Mouse (Mus musculus) spleen, adult 12 weeks (tissue): ENCODE measurements around the gene Ckmt1.
A peak's percentile ranks its signal among the peaks of the same experiment; 100 is the strongest.
"Not testable (repeated sequence)": the region's sequence is repeated elsewhere in the genome, so short reads cannot be mapped to it uniquely, and the experiment has no call there.

Source experiments
- DNase-seq: peaks from one replicate; pipeline ENCODE4 v3.0.0; 2022; ENCODE audit warnings: low spot score

The Ckmt1 gene

DNA sequence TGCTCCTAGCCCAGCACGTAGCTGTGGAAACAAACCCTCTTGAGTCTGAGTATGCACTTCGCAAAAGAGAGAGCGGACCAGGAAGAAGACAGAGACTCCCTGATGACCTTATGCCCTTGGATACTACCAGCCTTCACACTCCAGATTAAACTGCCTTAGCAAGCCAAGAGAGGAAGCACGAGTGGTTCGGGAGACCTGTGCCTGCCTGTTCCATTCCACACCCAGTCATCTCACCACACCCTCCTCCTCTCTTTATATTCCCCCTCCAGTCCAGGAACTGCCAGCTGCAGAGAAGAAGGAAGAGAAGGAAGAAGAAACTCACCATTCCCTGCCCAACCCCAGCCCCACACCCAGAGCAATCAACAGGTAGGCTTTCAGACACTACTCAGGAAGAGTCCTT is at the start of gene Ckmt1:
Gene Ckmt1 (plus strand): TSS at position 221 of the 400 bp plus-strand sequence.
- no peak for DNase-seq

DNA sequence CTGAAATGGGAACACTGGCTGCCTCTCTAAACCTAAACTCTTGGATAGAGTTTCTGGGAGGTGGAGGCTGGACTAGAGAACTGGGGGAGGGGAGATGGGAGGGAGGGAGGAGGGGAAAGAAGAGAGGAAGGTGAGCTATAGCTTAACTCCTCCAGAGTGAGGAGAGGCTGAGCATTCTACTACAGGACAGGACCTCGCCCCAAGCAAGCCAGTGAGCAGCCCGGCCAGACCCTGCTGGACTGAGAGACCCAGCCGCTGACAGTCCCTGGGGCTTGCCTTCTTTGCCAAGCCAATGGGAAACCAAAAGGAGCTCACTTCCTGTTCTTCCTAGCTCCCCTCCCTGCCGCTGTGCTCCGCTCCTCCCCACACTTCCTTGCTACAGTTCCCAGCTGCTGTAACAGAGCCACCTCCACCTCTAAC is 48.5 kb upstream of the Ckmt1 start:
- DNase-seq = no peak

DNA sequence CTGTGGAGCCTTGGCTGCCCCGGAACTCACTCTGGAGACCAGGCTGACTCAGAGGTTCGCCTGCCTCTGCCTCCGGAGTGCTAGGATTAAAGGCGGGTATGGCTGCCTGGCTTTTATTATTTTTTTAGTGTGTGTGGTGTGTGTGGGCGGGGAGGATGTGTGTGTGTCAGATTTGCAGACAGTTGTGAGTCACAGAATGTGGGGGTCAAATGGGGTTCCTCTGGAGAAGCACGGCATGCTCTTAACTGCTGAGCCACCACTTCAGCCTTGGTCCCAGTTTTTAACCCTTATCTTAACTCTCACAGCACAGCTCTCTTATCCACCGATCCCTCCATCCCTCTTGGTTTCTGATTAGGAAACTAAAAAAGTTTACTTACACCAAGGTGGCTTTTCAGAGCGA is 41.2 kb upstream of the Ckmt1 start:
- DNase-seq = no peak

DNA sequence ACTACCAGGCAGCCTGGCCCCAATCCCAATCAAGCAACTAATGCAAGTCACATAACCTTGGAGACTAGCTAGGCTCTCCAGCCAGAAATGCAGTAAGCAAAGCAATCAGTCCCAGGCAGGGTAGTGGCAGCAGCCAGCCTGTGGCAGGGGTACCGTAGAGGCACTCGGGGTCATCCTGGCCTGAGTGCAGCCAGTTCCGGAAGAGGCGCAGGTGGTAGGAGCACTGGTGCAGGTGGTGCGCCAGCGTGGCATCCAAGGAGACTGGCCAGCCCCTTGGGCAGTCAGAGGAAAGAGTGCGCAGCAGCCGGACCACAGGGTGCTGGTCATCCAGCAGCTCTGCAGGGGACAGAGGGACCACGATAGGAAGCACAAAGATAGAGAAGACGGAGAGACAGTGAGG is 34.5 kb upstream of the Ckmt1 start:
- no peak for DNase-seq

DNA sequence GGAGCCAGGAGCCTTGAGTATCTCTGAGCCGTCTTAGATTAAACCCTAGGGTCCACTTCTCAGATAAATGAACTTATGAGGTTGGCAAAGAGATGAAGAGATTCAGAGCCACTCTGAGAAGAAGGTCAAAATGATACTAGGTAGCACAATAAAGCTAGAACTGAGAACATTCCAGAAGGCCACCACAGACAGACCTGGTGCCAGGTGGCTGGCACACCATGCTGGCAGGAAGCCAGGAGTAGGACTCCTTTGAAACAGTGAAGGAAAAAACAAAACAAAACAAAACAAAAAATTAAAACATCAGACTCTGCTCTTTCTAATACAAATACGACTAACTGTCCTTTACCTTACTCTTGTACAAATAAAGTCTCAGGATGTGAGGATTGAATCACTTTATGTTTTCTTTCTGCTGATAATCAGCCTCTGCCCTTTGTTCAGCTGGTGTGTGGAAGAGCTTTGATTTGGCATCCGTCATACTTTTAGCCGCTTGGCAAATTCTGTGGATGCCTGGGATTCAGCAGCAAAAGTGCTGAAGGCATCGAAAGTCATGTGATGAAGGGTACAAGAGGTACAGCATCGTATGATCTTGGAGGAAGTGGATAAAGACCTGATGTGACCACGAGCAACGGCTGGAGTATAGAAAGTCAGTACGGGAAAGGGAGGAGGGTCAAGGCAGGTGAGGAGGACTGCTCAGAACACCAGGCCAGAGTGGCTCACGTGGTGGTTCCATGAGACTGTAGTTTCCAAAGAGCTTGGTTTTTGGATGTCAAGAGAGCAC is 33.6 kb upstream of the Ckmt1 start:
- no peak for DNase-seq

DNA sequence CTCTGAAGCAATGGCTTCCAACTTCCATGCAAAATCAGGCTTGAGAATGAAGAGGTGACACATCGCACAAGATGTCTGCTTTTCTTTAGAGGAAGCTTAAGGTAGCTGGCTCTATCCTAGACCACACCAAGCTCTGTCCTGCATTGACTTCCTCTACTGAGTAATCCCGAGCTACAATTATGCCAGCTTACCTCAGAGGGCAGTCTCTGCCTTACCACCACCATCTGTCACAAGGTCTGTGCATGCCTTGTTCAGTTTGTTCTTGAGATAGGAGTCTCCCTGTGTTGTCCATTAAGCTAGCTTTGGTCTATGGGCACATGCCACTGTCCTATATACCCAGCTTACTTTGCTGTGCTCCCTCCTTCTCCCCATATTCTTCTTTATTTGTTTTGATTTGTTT is 28.0 kb upstream of the Ckmt1 start:
- no peak for DNase-seq

DNA sequence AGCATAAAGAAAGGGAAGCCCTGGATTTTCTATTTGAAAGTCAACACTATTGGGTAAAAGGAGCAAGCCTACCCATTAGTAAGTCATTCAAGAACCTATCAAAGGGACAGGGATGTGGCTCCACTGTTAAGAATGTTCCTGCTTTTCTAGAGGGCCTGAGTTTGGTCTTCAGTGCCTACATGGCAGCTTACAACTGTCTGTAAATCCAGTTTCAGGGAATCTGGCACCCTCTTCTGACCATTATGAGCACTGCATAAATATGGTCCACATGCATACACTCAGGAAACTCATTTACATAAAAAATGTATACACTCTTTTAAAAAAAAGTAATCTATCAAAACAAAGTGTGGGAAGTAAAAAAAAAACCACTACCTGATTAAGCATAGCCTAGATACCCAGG is 18.5 kb upstream of the Ckmt1 start:
- no peak for DNase-seq

DNA sequence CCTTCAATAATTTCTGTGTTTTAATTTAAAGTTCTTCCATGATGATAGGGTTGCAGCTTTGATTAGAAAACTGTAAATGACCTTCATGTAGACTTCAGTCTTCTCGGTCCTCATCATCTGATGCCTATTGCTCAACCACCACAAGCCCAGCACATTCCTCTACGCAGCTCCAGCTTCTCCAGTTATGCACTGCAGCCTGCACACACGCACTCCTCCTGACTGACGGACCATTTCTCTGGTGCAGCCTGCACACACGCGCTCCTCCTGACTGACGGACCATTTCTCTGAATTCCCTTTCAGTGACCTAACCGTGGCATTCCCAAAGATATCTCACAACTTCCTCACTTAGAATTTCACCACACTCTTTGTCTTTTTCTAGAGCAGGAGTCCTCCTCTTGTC is 4.4 kb upstream of the Ckmt1 start:
- no peak for DNase-seq

DNA sequence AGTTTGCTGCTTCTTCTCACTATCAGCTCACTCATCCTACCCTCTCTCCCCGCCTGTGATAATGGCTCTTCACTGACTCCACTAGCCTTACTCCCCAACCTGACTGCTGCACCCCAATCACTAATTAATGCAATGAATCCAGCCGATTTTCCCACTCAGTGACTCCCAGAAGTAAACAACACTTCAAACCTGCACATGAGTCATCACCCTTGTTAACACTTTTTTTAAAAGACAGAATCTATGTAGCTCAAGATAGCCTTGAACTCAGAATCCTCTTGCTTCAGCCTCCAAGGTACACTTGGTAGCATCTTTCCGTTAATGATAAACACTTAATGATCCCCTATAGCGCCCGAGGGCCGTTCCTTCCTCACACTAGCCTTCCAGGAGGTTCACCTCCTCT is 3.1 kb upstream of the Ckmt1 start:
- DNase-seq = peak; percentile 4

DNA sequence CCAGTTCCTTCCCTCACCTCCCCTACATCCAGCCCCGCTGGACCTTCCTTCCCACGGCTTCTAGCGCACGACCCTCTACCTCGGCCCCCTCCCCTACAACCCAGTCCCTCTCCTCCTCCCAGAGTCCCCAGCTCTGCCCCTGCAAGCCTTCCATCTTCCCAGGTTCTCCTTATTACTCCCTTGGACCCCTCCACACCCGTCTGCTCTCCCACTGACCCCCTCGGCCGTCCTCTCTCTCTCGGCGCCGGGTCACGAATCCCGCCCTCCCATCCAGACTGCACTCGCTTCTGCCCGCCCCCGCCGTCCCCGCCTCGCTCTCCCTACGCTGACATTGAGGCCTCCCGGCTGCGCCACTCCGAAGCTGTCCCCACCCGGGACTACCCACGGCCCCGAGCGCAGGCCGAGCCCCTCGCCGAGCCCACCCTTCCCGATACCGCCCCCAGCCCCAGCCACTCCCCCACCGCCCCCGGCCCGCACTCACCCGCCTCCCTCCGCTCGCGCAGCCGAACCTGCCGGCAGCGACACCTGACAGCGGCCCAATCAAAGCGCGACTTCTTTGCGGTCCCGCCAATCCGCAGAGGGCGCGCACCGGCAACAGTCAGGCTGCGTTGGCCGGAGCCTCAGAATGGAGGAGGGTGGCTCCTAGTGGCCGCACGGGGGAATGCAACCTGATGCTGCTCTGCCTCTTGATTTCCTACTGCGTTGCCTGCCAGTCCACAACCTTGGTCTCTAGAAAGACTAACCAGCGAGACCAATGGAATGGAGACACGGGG is 2.5 kb upstream of the Ckmt1 start, which contains the start of gene Ppip5k1:
Gene Ppip5k1 (minus strand): TSS at position 577 of the 773 bp plus-strand sequence.
- DNase-seq = peak; percentile 92

DNA sequence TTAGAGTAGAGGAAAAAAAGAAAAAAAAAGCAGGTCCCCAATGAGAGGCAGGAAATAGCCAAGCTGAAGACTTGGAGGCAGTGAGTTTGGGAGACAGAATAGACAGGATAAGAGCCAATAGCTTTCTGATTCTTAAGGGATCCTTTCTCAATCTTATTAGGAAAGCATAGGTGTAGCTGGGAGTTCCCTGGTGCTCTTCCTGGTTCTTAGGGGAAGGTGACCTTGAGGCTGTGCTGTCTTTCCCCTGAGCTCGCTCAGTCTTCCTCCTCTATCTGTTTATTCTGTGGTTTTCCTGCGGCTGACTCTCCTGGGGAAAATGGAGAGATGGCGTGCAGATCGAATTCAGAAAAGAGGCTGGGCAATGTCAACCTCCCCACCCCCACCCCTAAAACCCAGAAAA is 447 bp downstream of the Ckmt1 start:
- DNase-seq = no peak

DNA sequence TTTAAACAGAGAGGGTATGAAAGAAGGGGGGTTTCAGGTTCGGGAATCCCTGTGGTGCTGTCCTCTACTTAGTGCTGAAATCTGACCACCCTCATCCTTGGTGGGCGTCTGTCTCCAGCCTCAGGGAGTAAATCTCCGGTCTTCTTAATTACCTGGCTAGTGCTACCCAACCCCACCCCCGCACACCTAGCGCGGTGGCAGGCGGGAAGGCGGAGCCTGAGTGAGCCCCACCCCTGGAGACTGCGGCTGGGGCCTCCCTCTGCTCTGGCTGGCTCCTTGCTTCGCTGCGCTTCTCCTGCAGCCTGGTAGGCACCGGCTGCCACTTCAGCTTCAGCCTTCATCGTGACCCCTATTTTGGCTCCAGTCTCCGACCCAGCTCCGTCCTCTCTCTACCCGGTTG is 867 bp downstream of the Ckmt1 start:
- DNase-seq = peak; percentile 11

DNA sequence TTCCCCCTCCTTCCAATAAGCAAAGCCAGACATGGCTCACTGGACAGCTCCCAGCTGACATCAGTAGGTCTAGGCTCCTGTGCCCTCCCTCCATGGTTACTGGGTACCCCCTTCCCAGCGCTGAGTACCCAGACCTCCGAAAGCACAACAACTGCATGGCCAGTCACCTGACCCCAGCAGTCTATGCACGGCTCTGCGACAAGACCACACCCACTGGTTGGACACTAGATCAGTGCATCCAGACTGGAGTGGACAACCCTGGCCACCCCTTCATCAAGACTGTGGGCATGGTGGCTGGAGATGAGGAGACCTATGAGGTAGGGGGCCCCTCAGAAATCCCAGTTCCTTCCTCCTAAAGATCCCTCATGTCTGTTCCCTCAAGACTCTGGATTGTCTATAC is 1.9 kb downstream of the Ckmt1 start:
- no peak for DNase-seq

DNA sequence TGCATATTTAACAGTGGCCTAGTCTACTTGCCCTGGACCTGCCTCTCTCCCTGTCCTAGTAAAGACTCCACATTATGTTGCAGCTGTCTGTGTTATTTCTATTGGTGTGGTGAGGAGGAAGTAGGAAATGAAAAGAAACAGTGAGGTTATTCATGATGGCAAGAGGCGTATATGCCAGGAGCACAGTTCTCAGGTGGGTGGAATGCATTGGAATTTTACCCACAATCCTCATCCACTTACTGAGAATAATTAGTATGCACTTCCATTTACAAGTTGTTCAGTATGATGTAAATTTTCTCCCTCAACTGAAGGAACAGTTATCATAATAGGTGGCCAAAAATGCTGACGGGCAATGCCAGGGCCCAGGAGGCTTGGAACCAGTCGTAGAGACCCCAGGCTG is 6.1 kb downstream of the Ckmt1 start:
- DNase-seq = no peak

DNA sequence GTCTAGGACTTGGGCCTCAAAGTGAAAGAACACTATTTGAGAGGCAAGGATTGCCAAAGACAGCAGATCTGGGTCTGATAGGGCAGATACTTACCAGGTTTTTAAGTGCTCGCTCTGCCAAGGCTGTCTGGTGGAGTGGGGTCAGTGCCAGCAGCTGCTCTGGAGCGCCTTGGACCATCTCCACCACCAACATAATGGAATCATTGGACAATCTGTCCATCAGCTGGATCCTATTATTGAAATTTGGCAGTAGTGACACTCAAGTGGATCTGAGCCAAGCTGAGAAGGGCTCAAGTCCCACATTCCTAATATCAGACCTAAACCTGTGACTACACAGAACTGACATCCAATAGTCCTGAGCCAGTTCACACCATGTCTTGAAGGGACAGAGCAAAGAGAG is 11.3 kb downstream of the Ckmt1 start:
- no peak for DNase-seq

DNA sequence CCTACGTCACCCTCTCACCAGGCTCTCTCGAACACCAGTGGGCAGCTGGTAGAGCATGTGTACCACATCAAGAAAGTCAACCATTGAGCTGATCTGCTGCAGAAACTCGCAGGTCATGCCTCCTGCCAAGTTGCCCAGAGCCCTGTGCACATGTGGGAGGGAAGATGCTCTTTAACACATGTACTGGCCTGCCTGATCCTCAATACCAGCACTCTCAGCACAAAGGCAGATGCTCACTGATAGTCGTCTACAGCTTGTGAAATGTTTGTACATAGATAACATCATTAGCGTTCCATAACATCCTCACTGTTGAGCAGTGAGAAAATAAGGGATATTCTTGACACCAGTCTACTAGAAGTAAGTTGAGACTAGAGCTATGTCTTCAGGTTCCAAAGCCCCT is 13.4 kb downstream of the Ckmt1 start:
- no peak for DNase-seq

DNA sequence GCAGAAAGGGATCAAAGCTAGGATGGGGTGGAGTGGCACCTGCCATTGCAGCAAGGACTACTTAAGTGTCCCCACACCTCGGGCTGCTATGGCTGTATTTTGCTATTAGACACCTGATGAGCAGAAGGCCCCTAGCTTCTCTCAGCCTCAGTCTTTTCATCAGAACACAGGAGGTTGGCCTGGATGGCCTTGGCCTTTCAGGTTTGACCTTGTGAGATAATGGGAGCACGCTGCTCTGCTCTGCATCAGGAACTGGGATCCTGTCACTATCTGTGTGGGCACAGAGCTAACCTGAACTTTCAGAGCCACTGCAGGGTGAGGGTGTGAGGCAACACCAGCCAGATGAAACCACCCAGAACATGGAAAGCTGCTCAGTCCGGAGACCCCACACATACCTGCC is 14.8 kb downstream of the Ckmt1 start:
- no peak for DNase-seq

DNA sequence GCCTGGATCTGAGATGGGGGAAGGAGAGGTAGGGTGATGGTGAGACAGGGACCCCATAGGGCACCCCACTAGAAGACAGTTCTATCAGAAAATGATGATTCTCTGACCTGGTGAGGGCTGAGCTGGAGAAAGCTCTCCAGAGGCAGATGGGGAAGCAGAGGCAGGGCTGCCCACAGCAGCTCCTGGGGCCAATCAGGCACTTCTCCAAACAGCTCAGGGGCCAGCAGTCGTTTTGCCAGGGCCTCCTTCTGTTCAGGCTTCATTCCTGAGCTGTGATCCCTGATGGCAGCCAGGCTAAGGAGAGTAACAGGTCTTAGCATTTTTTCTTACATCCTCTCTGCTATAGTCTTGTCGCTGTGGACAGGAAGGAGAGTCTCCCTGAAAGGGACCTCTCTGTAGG is 17.3 kb downstream of the Ckmt1 start:
- no peak for DNase-seq

DNA sequence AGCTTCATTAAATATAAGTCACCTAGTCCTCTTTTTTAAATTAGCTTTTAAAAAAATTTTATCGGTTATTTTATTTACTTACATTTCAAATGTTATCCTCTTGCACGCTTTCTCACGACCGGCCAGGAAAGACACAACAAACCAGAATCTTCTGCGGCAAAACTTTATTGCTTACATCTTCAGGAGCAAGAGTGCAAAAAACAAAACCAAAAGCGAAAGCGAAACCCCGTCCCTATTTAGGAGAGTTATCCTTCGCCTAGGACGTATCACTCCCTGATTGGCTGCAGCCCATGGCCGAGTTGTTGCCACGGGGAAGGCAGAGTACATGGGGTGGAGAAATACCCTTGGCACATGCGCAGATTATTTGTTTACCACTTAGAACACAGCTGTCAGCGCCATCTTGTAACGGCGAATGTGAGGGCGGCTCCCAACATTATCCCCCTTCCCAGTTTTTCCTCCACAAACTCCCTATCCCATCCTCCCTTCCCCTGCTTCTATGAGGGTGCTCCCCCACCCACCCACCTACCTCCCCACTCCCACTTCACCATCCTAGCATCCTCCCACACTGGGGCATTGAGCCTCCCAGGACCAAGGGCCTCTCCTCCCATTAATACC is 29.6 kb downstream of the Ckmt1 start, which contains the start of gene Strc:
Gene Strc (minus strand): TSS at position 208 of the 615 bp plus-strand sequence.
- not testable (repeated sequence) for DNase-seq

DNA sequence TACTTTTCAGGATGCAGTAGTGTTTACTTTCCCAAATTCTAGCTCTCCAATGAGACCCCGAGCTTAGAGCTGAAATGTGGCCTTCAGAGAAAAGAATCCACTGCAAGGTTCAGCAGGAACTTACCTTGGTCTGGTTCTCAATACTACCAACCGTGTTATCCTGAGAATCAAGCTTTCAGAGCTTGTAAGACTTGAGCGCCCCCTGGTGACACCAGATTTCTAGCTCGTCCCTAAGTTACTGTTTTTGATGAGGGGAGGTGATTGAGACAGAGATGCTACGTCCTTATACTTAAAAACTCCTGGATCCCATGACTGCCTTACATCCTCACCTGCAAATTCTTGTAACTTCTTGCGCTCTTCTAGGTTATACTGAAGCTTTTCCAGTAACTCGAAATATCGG is 39.1 kb downstream of the Ckmt1 start:
- peak; percentile 46 for DNase-seq

DNA sequence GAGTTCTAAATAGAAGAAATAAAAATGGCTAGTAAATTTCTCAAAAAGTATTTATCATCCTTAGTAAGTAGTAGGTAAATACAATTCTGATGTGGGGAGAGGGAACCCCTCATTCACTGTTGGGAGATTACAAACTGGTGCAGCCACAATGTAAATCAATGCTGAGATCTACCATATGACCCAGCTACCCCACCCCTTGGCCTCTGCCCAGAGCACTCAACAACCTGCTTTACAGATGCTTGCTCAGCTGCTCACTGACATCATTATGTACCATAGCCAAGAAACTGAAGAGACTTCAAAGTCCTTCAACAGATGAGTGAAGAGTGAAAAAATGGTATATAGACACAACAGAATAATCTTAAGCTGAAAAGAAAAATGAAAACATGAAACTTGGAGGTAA is 45.8 kb downstream of the Ckmt1 start:
- DNase-seq = no peak

DNA sequence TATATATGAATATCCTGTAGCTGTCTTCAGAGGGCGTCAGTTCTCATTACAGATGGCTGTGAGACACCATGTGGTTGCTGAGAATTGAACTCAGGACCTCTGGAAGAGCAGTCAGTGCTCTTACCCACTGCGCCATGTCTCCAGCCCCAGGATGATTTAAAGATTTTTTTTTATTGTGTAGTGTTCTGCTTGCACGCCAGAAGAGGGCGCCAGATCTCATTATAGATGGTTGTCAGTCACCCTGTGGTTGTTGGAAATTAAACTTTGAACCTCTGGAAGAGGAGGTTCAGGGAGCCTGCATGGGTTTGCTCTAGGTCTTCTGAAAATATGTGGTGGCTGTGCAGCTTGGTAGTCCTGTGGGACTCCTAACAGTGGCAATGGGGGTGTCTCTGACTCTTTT is 50.6 kb downstream of the Ckmt1 start:
- DNase-seq = peak; percentile 58

DNA sequence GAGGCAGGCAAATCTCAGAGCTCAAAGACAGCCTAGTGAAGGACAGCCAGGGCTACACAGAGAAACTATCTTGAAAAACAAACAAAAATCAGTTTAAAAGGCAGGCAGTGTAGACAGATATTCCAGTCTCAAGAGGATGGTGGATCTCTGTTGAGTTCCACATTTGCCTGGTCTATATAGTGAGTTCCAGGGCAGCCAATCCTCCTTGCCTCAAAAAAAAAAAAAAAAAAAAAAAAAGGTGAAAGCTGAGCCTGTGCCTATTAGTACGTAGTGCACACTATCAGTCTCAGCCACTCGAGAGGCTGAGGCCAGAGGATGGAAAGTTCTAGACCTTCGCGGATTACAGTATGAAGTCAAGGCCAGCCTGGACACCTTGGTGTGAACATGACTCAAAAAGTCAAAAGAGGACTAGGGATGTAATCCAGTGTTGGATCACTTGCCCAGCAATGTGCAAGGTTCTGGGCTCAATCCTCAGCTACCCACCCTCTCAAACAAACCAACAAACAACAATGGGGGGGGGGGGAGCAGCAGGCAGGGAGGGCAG is 55.4 kb downstream of the Ckmt1 start:
- no peak for DNase-seq
